Mouse (Mus musculus) brain, adult 2 months (tissue): ENCODE measurements at regions not wholly inside any gene's neighbourhood (a gene's known extent, or its start where the extent isn't known, plus 50 kb on each side); places are given as distances from the start of the nearest gene placed in this dataset.

Experiments
- DNase-seq: peaks from one replicate; pipeline ENCODE4 v3.0.0; 2011; ENCODE audit warnings: low read depth, low spot score

DNA sequence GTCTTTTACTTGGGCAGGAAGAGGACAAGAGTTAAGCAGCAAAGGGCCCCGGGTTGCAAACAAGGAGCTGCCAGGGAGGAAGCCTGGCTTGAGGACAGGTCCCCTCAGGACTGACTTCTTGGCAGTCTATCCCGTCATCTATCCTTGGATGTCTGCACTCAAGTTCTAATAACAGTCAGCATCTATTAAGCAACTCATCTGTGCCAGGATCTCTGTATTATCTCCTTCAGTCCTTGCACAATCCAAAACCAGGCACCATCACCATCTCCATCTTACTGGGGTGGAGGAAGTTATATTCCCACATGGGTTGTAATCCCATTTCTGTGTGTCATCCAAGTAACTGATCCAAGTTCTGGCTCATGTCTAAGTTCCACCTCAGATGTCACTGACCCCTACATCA, 87.1 kb upstream of the Lifr start:
- no peak for DNase-seq

DNA sequence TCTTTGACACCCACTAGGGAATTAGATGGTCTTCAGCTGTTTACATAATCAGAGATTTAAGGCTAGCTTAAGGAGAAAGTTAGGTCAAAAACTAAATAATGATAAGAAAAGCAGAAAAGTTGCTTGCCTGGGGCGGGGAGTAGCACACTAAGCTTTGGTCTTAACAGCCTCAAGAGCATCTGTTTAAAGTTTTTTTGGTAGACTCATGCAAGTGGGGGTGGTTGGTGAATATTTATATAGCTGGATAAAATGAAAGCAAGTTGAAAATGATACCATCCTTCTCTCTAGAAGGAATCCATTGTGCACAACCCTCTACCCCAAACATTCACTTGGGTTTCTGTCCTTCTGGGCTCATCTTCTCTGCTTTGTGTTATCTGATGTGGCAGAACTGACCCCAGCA, 85.3 kb upstream of the Lifr start:
- DNase-seq: peak; percentile 47

DNA sequence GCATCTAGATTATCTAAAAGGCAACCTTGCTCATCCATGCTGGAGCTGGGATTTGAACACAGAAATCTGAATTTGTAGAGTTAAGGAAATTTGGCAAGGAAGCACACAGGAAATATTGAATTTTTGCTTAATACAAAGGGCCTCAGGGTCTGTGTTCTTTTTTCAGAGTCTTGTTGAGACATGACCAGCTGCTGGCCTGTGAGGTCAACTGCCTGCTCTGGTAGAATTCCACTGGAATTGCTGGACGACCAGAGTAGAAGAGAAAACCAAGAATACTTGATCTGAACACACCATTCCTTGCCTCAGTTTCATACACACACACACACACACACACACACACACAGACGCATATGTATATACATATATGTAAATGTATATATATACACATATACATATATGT, 84.1 kb upstream of the Lifr start:
- no peak for DNase-seq

DNA sequence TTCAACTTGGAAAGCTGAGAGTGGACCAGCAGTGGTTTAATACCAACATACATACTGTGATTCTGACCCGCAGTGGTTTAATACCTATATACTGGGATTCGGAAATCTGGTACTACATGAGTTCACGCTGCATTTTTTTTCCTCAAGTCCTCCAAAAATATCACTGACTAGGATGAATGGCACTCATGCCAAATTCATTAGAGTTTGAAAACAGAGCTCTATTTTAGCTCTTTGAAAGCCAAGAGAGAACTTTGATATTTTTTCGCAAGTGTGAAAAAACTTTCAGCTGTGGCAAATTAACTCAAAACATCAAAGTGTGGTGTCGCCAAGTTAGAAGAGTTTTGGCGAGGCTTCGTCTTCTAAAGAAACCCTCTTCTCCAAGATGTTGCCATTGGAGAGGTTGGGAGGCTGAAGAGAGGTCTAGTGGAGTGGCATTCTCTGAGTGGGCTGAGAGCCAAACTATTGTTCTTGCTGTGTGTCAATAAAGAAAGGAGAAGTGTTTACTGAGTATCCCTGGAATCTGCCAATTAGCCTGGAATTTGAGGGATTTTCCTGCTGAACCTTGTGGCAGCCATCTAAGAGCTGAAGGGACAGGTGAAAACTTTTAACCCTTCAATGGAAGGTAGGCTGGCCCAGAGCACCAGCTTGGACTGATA, 81.6 kb upstream of the Lifr start:
- DNase-seq: peak; percentile 54

DNA sequence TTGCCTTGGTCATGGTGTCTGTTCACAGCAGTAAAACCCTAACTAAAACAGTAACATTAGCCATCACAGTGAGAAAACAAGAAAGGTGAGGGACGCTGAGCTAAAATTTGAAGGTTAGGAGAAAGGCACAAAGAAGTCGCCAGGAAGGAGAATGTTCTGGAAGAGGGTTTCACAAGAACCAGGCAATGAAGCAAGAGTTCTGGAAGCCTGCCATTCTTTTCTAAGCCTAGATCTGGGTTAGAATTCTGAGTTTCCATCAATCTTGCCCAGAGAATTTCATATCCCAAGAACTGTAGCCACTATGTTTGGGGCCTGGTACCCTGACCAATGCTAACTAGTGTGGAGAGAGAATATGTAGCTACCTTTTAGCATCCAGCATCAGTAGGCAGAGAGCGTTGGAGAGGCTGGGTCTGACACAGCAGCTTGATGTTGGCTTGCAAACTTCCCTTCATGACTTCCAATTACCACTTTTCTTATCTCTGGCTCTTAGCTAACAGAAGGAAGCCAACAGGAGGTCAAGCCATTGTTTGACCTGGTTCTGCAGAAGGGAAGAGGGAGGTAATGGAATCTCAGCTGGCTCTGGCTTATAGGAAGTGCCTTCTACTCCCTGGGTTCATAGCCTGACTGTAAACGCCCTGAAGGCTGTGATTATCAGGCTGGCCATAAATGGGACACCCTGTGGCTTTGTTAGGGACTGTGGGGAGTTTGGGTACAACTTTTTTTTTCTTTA, 79.3 kb upstream of the Lifr start:
- no peak for DNase-seq

GRCm38 (mm10) chr15:7011696-7012070, 78.7 kb upstream of the Lifr start:
- DNase-seq: no peak

DNA sequence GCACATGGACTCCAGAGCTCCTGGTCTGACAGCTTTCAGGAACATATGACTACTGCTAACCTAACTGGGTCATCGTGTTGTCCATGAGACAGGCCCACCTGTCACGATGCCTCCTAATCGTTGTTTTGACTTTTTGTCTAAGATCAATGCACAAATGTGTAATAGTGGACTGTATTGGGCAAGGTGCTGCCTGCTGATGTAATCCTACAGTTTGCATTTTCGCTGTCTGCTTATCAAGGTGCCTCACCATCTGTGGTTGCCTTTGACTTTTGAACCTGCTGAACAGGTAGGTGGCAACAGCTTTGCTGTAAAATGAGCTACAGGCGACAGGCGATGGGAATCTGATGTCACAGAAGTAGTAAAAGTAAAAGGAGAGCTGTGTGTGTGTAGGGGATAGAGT, 78.0 kb upstream of the Lifr start:
- no peak for DNase-seq

DNA sequence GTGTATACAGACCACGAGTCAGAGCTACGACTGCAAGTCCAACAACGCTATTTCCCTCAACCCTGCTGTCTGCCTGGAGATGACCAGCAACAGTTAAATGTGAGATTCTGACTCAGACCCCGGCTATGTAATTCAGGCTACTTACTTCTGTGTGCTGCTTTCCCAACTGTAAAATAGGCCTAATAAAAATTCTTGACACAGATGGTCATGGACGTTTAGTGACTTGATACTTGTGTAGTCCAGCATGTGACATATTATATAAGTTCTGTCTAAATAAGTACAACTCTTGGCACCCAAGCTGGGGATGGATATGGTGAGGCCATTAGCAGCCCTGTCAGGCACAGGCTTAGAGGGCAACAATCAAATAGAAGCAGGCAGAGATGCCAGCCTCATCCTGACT, 77.4 kb upstream of the Lifr start:
- DNase-seq: no peak

DNA sequence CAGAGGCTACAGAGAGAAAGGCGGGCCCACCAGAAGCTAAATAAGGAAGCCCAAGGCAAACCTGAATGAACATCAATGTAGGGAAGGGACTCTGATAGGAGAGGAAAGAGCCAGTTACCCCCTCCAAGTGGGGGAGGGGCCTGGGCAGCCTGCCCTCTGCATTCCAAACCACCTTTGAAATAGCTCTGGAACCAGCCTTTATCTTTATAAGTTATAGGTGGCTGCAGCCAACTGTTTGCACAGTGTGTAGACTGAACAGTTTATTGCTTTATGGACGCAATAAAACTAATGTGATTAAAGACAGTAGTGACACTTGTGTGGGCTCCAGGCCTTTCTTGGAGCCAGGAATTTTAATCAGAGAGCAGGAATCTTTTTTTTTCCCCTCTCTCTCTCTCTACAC, 75.4 kb upstream of the Lifr start:
- no peak for DNase-seq

DNA sequence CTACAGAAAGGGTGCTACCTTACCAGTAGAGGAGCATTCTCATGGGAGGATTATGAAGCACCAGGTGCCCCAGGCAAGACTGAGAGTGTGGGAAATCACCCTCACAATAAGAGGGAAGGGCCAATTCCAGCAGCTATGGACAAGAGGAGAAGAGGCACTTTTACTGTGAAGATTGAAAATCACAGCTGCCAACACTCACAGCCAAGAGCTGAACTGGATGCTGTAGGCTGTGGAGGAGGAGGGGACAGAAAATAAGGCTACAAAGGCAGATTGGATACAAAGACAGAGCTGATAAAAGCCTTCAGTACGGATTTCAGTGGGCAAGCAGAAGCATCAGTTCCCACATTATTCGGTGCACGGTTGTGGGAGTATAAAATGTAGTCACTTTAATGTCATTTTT, 74.4 kb upstream of the Lifr start:
- DNase-seq: peak; percentile 27

DNA sequence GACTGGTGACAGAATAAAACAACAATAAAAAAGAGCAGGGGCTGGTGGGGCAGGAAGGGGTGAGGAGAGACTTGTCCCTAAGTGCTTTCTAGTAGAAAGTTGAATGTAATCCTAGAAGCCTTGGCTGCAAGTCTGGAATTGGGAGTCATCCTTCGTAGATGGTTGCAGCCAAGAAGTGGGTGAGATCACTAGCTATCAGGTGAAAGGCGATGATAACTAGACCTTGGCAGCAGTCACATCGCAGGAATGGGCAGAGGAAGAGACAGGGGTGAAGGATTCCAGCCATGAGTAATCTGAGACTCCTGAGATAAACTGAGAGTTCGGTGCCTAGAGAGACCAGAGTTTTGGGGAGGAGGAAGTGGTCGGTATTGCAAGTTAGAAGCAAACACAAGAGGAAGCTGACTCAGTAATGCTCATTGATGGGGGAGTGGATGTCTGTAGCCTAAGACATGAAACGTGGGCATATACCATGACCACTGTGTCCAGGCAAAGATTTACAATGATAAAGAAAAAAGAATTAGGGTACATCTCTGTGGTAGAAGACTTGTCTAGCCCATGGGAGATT, 73.1 kb upstream of the Lifr start:
- no peak for DNase-seq

- no peak for DNase-seq
Observed at GRCm38 (mm10) chr15:7022660-7023059, 67.8 kb upstream of the Lifr start.

DNA sequence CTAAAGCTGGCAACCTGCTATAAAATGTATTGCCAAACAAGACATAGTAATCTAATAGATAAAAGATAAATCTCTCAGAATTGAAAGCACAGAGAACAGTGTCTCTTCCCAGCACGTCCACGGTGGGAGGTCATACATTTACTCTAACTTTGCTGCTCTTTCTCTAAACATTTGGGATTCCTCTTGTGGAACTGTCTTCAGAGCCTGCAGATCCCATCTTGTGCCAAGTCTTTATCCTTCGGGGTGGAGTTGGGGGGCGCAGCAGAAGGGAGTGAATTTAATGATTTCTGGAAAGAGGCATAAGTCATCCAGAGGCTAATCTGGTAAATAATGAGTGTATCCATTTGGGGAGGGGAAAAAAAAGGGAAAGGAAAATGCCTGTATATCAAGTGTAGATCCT, 65.2 kb upstream of the Lifr start:
- no peak for DNase-seq

DNA sequence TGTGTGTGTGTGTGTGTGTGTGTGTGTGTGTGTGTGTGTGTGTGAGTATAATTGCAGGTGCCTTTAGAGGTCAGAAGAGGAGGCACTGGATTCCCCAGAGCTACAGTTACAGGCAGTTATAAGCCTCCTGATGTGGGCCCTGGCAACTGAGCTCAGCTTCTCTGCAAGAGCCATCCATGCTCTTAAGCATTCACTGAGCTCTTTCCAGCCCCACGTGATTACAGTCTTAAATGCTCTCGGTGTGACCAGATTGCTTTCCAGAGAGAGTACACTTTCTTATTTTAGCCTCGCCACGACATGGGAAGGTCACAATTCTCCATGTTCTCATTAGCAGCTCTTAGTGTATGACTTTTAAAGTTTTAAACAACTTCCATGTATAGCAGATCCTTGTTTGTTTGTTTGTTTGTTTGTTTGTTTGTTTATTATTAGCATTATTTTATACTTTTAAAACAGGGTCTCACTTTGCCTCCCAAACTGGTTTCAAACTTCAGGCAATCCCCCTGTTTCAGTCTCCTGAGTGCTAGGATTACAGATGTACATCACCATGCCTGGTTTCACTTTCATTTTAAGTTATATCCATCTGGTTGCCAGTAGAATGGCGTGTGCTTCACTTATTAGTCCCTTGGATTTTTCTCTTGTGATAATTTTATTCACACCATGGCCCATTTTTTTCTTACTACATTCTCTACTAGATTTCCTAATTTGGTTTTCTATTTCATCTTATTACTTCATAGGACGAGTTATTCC, 58.9 kb upstream of the Lifr start:
- DNase-seq: peak; percentile 28

DNA sequence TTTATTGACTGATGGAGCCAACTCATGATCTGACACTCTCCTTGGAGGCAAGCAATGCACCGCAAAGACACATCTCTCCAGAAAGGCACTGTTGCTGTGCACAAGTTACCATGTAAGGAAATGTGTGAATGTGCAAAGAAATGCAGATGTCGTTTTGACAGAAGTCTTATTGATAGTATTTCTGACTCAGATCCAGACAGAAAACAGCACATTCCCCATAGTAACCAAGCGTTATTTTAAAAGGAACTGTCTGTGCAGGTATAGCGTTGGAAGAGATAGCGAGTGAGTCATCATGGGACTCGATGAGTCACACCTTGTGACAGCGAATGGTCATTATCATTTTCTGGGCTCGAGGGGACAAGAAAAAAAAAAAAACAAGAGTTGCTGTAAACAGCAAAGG, 52.9 kb upstream of the Lifr start:
- peak; percentile 82 for DNase-seq

DNA sequence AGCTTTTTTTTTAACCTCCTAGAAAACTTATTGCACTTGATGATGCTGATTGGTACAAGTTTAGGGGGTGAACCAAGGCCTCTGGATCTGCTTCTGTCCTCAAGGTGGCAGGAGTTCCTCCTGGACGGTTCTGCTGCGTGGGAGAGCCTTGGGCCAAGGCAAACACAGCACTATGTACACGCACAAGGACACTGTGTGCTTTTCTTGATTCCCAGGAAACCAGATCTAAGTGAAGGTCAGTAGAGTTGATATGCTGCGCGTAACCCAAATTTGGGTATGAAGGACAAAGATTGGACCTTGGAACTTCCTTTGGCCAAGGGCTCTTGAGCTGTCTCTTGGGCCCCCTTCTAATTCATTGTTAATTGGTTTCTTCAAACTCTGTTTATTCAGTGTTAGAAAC, 51.3 kb upstream of the Lifr start:
- DNase-seq: no peak

GRCm38 (mm10) chr15:7039825-7040224, 50.6 kb upstream of the Lifr start:
- DNase-seq: no peak
